Mouse (Mus musculus): ENCODE measurements around the gene Nlrp6. TPM values are rescaled to one million over a fixed set of nuclear protein-coding genes. Genes with fewer than 3 reads are reported as not detected.
A peak's percentile ranks its signal among the peaks of the same experiment; 100 is the strongest.
"Not testable (repeated sequence)": the region's sequence is repeated elsewhere in the genome, so short reads cannot be mapped to it uniquely, and the experiment has no call there.

The Nlrp6 gene
- total and polyA plus RNA-seq, 3 experiments: 0.04 to 0.07 TPM; not detected in 1

- no peaks in the 10 kb centered on the region for H3K79me2 ChIP-seq (replicated peaks; ENCODE audit: control insufficient read depth, insufficient read depth, low read length)
- peak overlapping the region; percentile 18; the same call in 1 of the 2 replicates for H3K9ac ChIP-seq (ENCODE audit: low read depth, low read length)
- TF ChIP-seq CTCF (IDR thresholded peaks at IDR 0.05) (no peak), POLR2A (IDR thresholded peaks at IDR 0.05; ENCODE audit: insufficient read depth, low read depth, low read length) (no peak), EP300 (IDR thresholded peaks at IDR 0.05; ENCODE audit: insufficient read depth, low read depth, low read length) (0 out of 2 replicates have a peak, but pooled peaks have one; percentile 28)
- H3K36me3 ChIP-seq (ENCODE audit: control insufficient read depth, insufficient read depth, low read length): no peaks in the 10 kb centered on the region
- intact Hi-C loops (cut with DNase I): loop anchor here (2.0 to 5.0 kb wide), 2 partner anchors 31 to 36 kb away; partner anchors contain the start of gene Pgghg
- no peak overlapping the region for H3K4me3 ChIP-seq
- H3K27ac ChIP-seq: peak overlapping the region; percentile 76
- H3K27me3 ChIP-seq (ENCODE audit: control insufficient read depth, insufficient read depth, low read length): no peaks in the 10 kb centered on the region
- whole genome bisulfite sequencing: 40% methylated on average over 8 of the region's 8 CpGs
- DNase-seq: peak; percentile 52 to 63
- H3K4me1 ChIP-seq (ENCODE audit: control insufficient read depth, insufficient read depth, low read length): peaks cover 7% of the 10 kb centered on the region
Observed at GRCm38 (mm10) chr7:140971479-140972171, 50.9 kb downstream of the Nlrp6 start.

GRCm38 (mm10) chr7:140973396-140974165 is 52.9 kb downstream of the Nlrp6 start:
- H3K36me3 ChIP-seq (ENCODE audit: control insufficient read depth, insufficient read depth, low read length): no peaks in the 10 kb centered on the region
- no peak for DNase-seq
- no peaks in the 10 kb centered on the region for H3K27me3 ChIP-seq (ENCODE audit: control insufficient read depth, insufficient read depth, low read length)
- no peak overlapping the region for H3K27ac ChIP-seq
- 68% methylated on average over 14 of the region's 14 CpGs for WGBS
- H3K79me2 ChIP-seq (replicated peaks; ENCODE audit: control insufficient read depth, insufficient read depth, low read length): no peaks in the 10 kb centered on the region
- intact Hi-C loops (cut with DNase I): loop anchor here (5.0 kb wide), 1 partner anchor 34 kb away; no protein-coding TSS in a partner anchor
- no peak overlapping the region for H3K9ac ChIP-seq (ENCODE audit: low read depth, low read length)
- TF ChIP-seq EP300 (IDR thresholded peaks at IDR 0.05; ENCODE audit: insufficient read depth, low read depth, low read length): no peak
- no peak for TF ChIP-seq CTCF (IDR thresholded peaks at IDR 0.05)
- TF ChIP-seq POLR2A (IDR thresholded peaks at IDR 0.05; ENCODE audit: insufficient read depth, low read depth, low read length): no peak
- peaks cover 7% of the 10 kb centered on the region for H3K4me1 ChIP-seq (ENCODE audit: control insufficient read depth, insufficient read depth, low read length)
- no peak overlapping the region for H3K4me3 ChIP-seq

GRCm38 (mm10) chr7:140974940-140975339 is 54.2 kb downstream of the Nlrp6 start:
- Histone ChIP-seq H3K27ac (peak overlapping the region; percentile 6), H3K36me3 (ENCODE audit: control insufficient read depth, insufficient read depth, low read length) (no peaks in the 10 kb centered on the region), H3K9ac (ENCODE audit: low read depth, low read length) (no peak overlapping the region), H3K4me3 (no peak overlapping the region), H3K4me1 (ENCODE audit: control insufficient read depth, insufficient read depth, low read length) (peaks cover 7% of the 10 kb centered on the region), H3K27me3 (ENCODE audit: control insufficient read depth, insufficient read depth, low read length) (no peaks in the 10 kb centered on the region), H3K79me2 (replicated peaks; ENCODE audit: control insufficient read depth, insufficient read depth, low read length) (no peaks in the 10 kb centered on the region)
- intact Hi-C loops (cut with DNase I): loop anchor here (5.0 kb wide), 1 partner anchor 32 kb away; no protein-coding TSS in a partner anchor
- peak in 1 of 2 experiments; percentile 24 for DNase-seq
- WGBS: 13% methylated on average over 9 of the region's 9 CpGs
- no peak for TF ChIP-seq POLR2A (IDR thresholded peaks at IDR 0.05; ENCODE audit: insufficient read depth, low read depth, low read length)
- TF ChIP-seq CTCF (IDR thresholded peaks at IDR 0.05): no peak

- no peak overlapping the region for H3K27ac ChIP-seq
Observed at GRCm38 (mm10) chr7:140975465-140975864, 54.8 kb downstream of the Nlrp6 start.

GRCm38 (mm10) chr7:140976720-140977119 is 56.0 kb downstream of the Nlrp6 start:
- H3K4me3 ChIP-seq; DNase-seq; H3K27me3 ChIP-seq (ENCODE audit: control insufficient read depth, insufficient read depth, low read length); H3K9ac ChIP-seq (ENCODE audit: low read depth, low read length); H3K79me2 ChIP-seq (replicated peaks; ENCODE audit: control insufficient read depth, insufficient read depth, low read length); H3K27ac ChIP-seq; H3K4me1 ChIP-seq (ENCODE audit: control insufficient read depth, insufficient read depth, low read length); H3K36me3 ChIP-seq (ENCODE audit: control insufficient read depth, insufficient read depth, low read length); intact Hi-C loops (cut with DNase I): not testable (repeated sequence)
- 91% methylated on average over 9 of the region's 9 CpGs for WGBS

More at GRCm38 (mm10) chr7:140975465-140975864, 54.8 kb downstream of the Nlrp6 start:
- no peak overlapping the region for H3K4me3 ChIP-seq
- no peaks in the 10 kb centered on the region for H3K36me3 ChIP-seq (ENCODE audit: control insufficient read depth, insufficient read depth, low read length)
- no peak overlapping the region for H3K9ac ChIP-seq (ENCODE audit: low read depth, low read length)
- 43% methylated on average over 3 of the region's 3 CpGs for WGBS
- H3K79me2 ChIP-seq (replicated peaks; ENCODE audit: control insufficient read depth, insufficient read depth, low read length): no peaks in the 10 kb centered on the region
- H3K27me3 ChIP-seq (ENCODE audit: control insufficient read depth, insufficient read depth, low read length): no peaks in the 10 kb centered on the region
- DNase-seq: no peak
- H3K4me1 ChIP-seq (ENCODE audit: control insufficient read depth, insufficient read depth, low read length): peaks cover 7% of the 10 kb centered on the region
- TF ChIP-seq POLR2A (IDR thresholded peaks at IDR 0.05; ENCODE audit: insufficient read depth, low read depth, low read length) (no peak), EP300 (IDR thresholded peaks at IDR 0.05; ENCODE audit: insufficient read depth, low read depth, low read length) (no peak), CTCF (IDR thresholded peaks at IDR 0.05) (no peak)
- intact Hi-C loops (cut with DNase I): no loop called here

Other genes starting within 250 kb of the Nlrp6 start
- not detected for gene Olfr45, start 239.0 kb upstream of the Nlrp6 start, total RNA-seq (2021)
- gene Olfr45, start 239.0 kb upstream of the Nlrp6 start, polyA plus RNA-seq (2012; rRNA removed): not detected in 2 replicates
- gene Olfr541, start 223.6 kb upstream of the Nlrp6 start, total RNA-seq (2021): not detected
- gene Olfr541, start 223.6 kb upstream of the Nlrp6 start, polyA plus RNA-seq (2012; rRNA removed): not detected in 2 replicates
- gene Cyp2e1, start 157.2 kb upstream of the Nlrp6 start, total RNA-seq (2021): 10 to 100 TPM in 1 of 2 experiments, 1 to 10 TPM in 1; 9.6 to 12.7 TPM
- 6.4 and 18.7 TPM in 2 replicates for gene Cyp2e1, start 157.2 kb upstream of the Nlrp6 start, polyA plus RNA-seq (2012; rRNA removed)
- not detected for gene Syce1, start 133.1 kb upstream of the Nlrp6 start, total RNA-seq (2021)
- 0.10 TPM in 1 of 2 replicates, not detected in the other for gene Syce1, start 133.1 kb upstream of the Nlrp6 start, polyA plus RNA-seq (2012; rRNA removed)
- gene Zfp941, start 98.7 kb upstream of the Nlrp6 start, total RNA-seq (2021): under 1 TPM; 0.14 to 0.29 TPM
- 0.10 and 0.15 TPM in 2 replicates for gene Zfp941, start 98.7 kb upstream of the Nlrp6 start, polyA plus RNA-seq (2012; rRNA removed)
- gene Urah, start 85.9 kb upstream of the Nlrp6 start, total RNA-seq (2021): 1 to 10 TPM; 1.1 to 1.4 TPM
- gene Urah, start 85.9 kb upstream of the Nlrp6 start, polyA plus RNA-seq (2012; rRNA removed): 0.85 and 2.2 TPM in 2 replicates
- 10 to 100 TPM; 22.6 to 27.5 TPM for gene Scgb1c1, start 75.4 kb upstream of the Nlrp6 start, total RNA-seq (2021)
- gene Scgb1c1, start 75.4 kb upstream of the Nlrp6 start, polyA plus RNA-seq (2012; rRNA removed): 54.5 and 56.6 TPM in 2 replicates
- gene Odf3, start 73.1 kb upstream of the Nlrp6 start, total RNA-seq (2021): not detected
- 0.25 and 0.38 TPM in 2 replicates for gene Odf3, start 73.1 kb upstream of the Nlrp6 start, polyA plus RNA-seq (2012; rRNA removed)
- gene Gm45785, start 64.6 kb upstream of the Nlrp6 start, total RNA-seq (2021): not detected
- not detected in 2 replicates for gene Gm45785, start 64.6 kb upstream of the Nlrp6 start, polyA plus RNA-seq (2012; rRNA removed)
- gene Ric8a, start 63.9 kb upstream of the Nlrp6 start, total RNA-seq (2021): 10 to 100 TPM; 20.1 to 23.6 TPM
- 37.6 and 42.8 TPM in 2 replicates for gene Ric8a, start 63.9 kb upstream of the Nlrp6 start, polyA plus RNA-seq (2012; rRNA removed)
- 10 to 100 TPM in 1 of 2 experiments, 1 to 10 TPM in 1; 8.8 to 12.3 TPM for gene Bet1l, start 63.3 kb upstream of the Nlrp6 start, total RNA-seq (2021)
- gene Bet1l, start 63.3 kb upstream of the Nlrp6 start, polyA plus RNA-seq (2012; rRNA removed): 12.4 and 17.0 TPM in 2 replicates
- 10 to 100 TPM; 72.6 to 86.1 TPM for gene Psmd13, start 38.9 kb upstream of the Nlrp6 start, total RNA-seq (2021)
- gene Psmd13, start 38.9 kb upstream of the Nlrp6 start, polyA plus RNA-seq (2012; rRNA removed): 50.8 and 71.0 TPM in 2 replicates
- 10 to 100 TPM; 53.1 to 60.6 TPM for gene Sirt3, start 38.6 kb upstream of the Nlrp6 start, total RNA-seq (2021)
- 86.9 and 100 TPM in 2 replicates for gene Sirt3, start 38.6 kb upstream of the Nlrp6 start, polyA plus RNA-seq (2012; rRNA removed)
- gene Cox8b, start 20.5 kb upstream of the Nlrp6 start, total RNA-seq (2021): 1,000 to 10,000 TPM; 2,777 to 3,250 TPM
- gene Cox8b, start 20.5 kb upstream of the Nlrp6 start, polyA plus RNA-seq (2012; rRNA removed): 1,727 and 2,194 TPM in 2 replicates
- 1 to 10 TPM; 4.0 to 5.8 TPM for gene Pgghg, start 20.5 kb downstream of the Nlrp6 start, total RNA-seq (2021)
- 13.0 and 14.1 TPM in 2 replicates for gene Pgghg, start 20.5 kb downstream of the Nlrp6 start, polyA plus RNA-seq (2012; rRNA removed)
- gene Ifitm5, start 29.4 kb downstream of the Nlrp6 start, total RNA-seq (2021): under 1 TPM; 0.32 to 0.34 TPM
- 1.1 and 2.0 TPM in 2 replicates for gene Ifitm5, start 29.4 kb downstream of the Nlrp6 start, polyA plus RNA-seq (2012; rRNA removed)
- gene Gm45717, start 35.0 kb downstream of the Nlrp6 start, total RNA-seq (2021): not detected
- gene Gm45717, start 35.0 kb downstream of the Nlrp6 start, polyA plus RNA-seq (2012; rRNA removed): not detected in 2 replicates
- gene Ifitm2, start 35.1 kb downstream of the Nlrp6 start, total RNA-seq (2021): 100 to 1,000 TPM; 107 to 113 TPM
- gene Ifitm2, start 35.1 kb downstream of the Nlrp6 start, polyA plus RNA-seq (2012; rRNA removed): 368 and 425 TPM in 2 replicates
- 1 to 10 TPM; 6.1 to 7.7 TPM for gene Ifitm1, start 46.3 kb downstream of the Nlrp6 start, total RNA-seq (2021)
- 16.1 and 52.2 TPM in 2 replicates for gene Ifitm1, start 46.3 kb downstream of the Nlrp6 start, polyA plus RNA-seq (2012; rRNA removed)
- 100 to 1,000 TPM; 115 to 123 TPM for gene Ifitm3, start 89.9 kb downstream of the Nlrp6 start, total RNA-seq (2021)
- 274 and 332 TPM in 2 replicates for gene Ifitm3, start 89.9 kb downstream of the Nlrp6 start, polyA plus RNA-seq (2012; rRNA removed)
- 1 to 10 TPM in 1 of 2 experiments, under 1 TPM in 1; 0.36 to 1.0 TPM for gene Ifitm6, start 97.0 kb downstream of the Nlrp6 start, total RNA-seq (2021)
- 4.6 and 5.1 TPM in 2 replicates for gene Ifitm6, start 97.0 kb downstream of the Nlrp6 start, polyA plus RNA-seq (2012; rRNA removed)
- not detected for gene Gm17387, start 108.2 kb downstream of the Nlrp6 start, total RNA-seq (2021)
- gene Gm17387, start 108.2 kb downstream of the Nlrp6 start, polyA plus RNA-seq (2012; rRNA removed): not detected in 2 replicates
- under 1 TPM in 1 of 2 experiments, not detected in 1; 0.07 TPM for gene B4galnt4, start 140.2 kb downstream of the Nlrp6 start, total RNA-seq (2021)
- 0.04 and 0.06 TPM in 2 replicates for gene B4galnt4, start 140.2 kb downstream of the Nlrp6 start, polyA plus RNA-seq (2012; rRNA removed)
- gene Pkp3, start 157.3 kb downstream of the Nlrp6 start, total RNA-seq (2021): under 1 TPM; 0.20 to 0.21 TPM
- gene Pkp3, start 157.3 kb downstream of the Nlrp6 start, polyA plus RNA-seq (2012; rRNA removed): 0.35 and 1.6 TPM in 2 replicates
- gene Sigirr, start 179.7 kb downstream of the Nlrp6 start, total RNA-seq (2021): 1 to 10 TPM; 4.5 to 7.0 TPM
- gene Sigirr, start 179.7 kb downstream of the Nlrp6 start, polyA plus RNA-seq (2012; rRNA removed): 9.4 and 10.2 TPM in 2 replicates
- under 1 TPM in 1 of 2 experiments, not detected in 1; 0.39 TPM for gene Ano9, start 196.9 kb downstream of the Nlrp6 start, total RNA-seq (2021)
- 0.09 and 0.53 TPM in 2 replicates for gene Ano9, start 196.9 kb downstream of the Nlrp6 start, polyA plus RNA-seq (2012; rRNA removed)
- 10 to 100 TPM; 25.9 to 29.7 TPM for gene Ptdss2, start 201.5 kb downstream of the Nlrp6 start, total RNA-seq (2021)
- 22.4 and 39.2 TPM in 2 replicates for gene Ptdss2, start 201.5 kb downstream of the Nlrp6 start, polyA plus RNA-seq (2012; rRNA removed)

Data from heart, adult 2 months (tissue).